ENCODE assay signal across 8 mouse cellular contexts in the genomic region with DNA sequence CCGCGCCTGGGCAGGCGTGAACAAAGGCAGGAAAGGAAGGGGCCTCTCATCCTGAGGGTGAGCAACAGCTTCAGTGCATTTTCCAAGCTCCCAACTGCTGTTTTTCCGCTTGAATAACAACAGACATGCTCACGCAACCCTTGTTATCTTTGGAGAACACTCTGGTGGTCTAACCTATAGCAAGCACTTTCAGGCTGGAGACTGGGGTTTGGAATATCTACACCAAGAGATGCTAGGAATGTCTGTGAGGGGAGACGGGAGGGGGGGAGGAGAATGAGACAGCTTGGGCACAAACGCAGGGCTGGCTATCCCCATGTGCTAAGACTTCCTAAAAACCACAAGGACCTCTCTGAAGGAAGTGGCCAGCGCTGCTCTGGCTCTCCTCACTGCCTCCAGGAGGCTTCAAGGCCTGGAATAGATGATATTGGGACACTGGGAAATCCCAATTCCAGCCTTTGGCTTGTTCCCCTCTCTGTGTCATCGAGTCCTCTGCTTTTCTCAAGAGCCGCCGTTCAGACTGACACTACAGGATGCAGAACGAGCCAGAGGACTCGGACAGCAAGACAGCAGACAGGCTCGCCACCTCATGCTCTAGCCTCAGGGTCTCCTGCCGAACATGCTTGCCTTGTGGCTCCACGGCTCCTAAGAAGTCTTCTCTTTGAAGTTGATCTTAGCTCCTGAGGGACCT. TPM values are rescaled to one million over a fixed set of nuclear protein-coding genes. Genes with fewer than 3 reads are reported as not detected.
A peak's percentile ranks its signal among the peaks of the same experiment; 100 is the strongest.
DNase-seq lines count a peak whose midpoint lies in the region; ATAC-seq and TF ChIP-seq lines count a peak whose summit lies in the region.

No protein-coding gene starts in this region.

- 0 out of 2 replicates have a peak, but pooled peaks have one; percentile 61 for TF ChIP-seq EP300 in heart, postnatal 0 days (IDR thresholded peaks at IDR 0.05; ENCODE audit: low read depth)
- no peak for TF ChIP-seq EP300 in stomach, postnatal 0 days (optimal IDR thresholded peaks at IDR 0.05)

- WGBS in heart, postnatal 0 days: 35% methylated on average over 16 of the region's 16 CpGs
- 38% methylated on average over 16 of the region's 16 CpGs for WGBS in limb, embryonic 15.5 days
- 49% methylated on average over 16 of the region's 16 CpGs for WGBS in stomach, postnatal 0 days

- peaks cover 23% of the 10 kb centered on the region for H3K4me1 ChIP-seq in megakaryocyte, embryonic 14.5 days
- H3K4me1 ChIP-seq in heart, postnatal 0 days (ENCODE audit: control insufficient read depth, insufficient read depth): peaks cover 19% of the 10 kb centered on the region
- H3K4me1 ChIP-seq in limb, embryonic 15.5 days: peaks cover 12% of the 10 kb centered on the region
- no peaks in the 10 kb centered on the region for H3K4me1 ChIP-seq in stomach, postnatal 0 days (replicated peaks; ENCODE audit: control insufficient read depth, insufficient read depth)

- TF ChIP-seq CTCF in heart, postnatal 0 days (IDR thresholded peaks at IDR 0.05; ENCODE audit: low read depth): no peak
- no peak for TF ChIP-seq CTCF in stomach, postnatal 0 days (IDR thresholded peaks at IDR 0.05; ENCODE audit: low read depth)

- peaks cover 56% of the 10 kb centered on the region for H3K27me3 ChIP-seq in megakaryocyte, embryonic 14.5 days (replicated peaks)
- H3K27me3 ChIP-seq in heart, postnatal 0 days (ENCODE audit: control insufficient read depth, insufficient read depth, low read length): no peaks in the 10 kb centered on the region
- H3K27me3 ChIP-seq in limb, embryonic 15.5 days: no peaks in the 10 kb centered on the region
- no peaks in the 10 kb centered on the region for H3K27me3 ChIP-seq in stomach, postnatal 0 days (ENCODE audit: control insufficient read depth, insufficient read depth, low read length)

- peaks cover 9% of the 10 kb centered on the region for H3K9me3 ChIP-seq in megakaryocyte, embryonic 14.5 days
- H3K9me3 ChIP-seq in heart, postnatal 0 days (replicated peaks; ENCODE audit: control insufficient read depth, low read length): no peaks in the 10 kb centered on the region
- H3K9me3 ChIP-seq in limb, embryonic 15.5 days: no peaks in the 10 kb centered on the region
- no peaks in the 10 kb centered on the region for H3K9me3 ChIP-seq in stomach, postnatal 0 days (ENCODE audit: control insufficient read depth, low read length)

- H3K27ac ChIP-seq in heart, postnatal 0 days (ENCODE audit: low read depth): peak overlapping the region; percentile 82
- H3K27ac ChIP-seq in limb, embryonic 15.5 days: peak overlapping the region; percentile 57
- H3K27ac ChIP-seq in stomach, postnatal 0 days (replicated peaks): peak overlapping the region; percentile 65

- no peak overlapping the region for H3K4me2 ChIP-seq in heart, postnatal 0 days (ENCODE audit: low read depth, low read length)
- no peak overlapping the region for H3K4me2 ChIP-seq in limb, embryonic 15.5 days
- H3K4me2 ChIP-seq in stomach, postnatal 0 days (replicated peaks; ENCODE audit: low read depth): no peak overlapping the region

- H3K36me3 ChIP-seq in megakaryocyte, embryonic 14.5 days (replicated peaks; ENCODE audit: low read length): peaks cover 7% of the 10 kb centered on the region
- H3K36me3 ChIP-seq in heart, postnatal 0 days (replicated peaks; ENCODE audit: control insufficient read depth, insufficient read depth, low read length): peaks cover 7% of the 10 kb centered on the region; the same call in 1 of the 2 replicates
- H3K36me3 ChIP-seq in limb, embryonic 15.5 days: no peaks in the 10 kb centered on the region
- H3K36me3 ChIP-seq in stomach, postnatal 0 days (ENCODE audit: control insufficient read depth, insufficient read depth, low read length): no peaks in the 10 kb centered on the region

- no peak overlapping the region for H3K9ac ChIP-seq in heart, postnatal 0 days (replicated peaks; ENCODE audit: low read depth, low read length)
- no peak overlapping the region for H3K9ac ChIP-seq in limb, embryonic 15.5 days
- no peak overlapping the region for H3K9ac ChIP-seq in stomach, postnatal 0 days (ENCODE audit: low read length)

- ATAC-seq in megakaryocyte, adult 5-6 weeks (ENCODE audit: poor library complexity, severe bottlenecking): no peak
- peak; percentile 75 for ATAC-seq in heart, postnatal 0 days (ENCODE audit: insufficient read depth, low read depth)
- ATAC-seq in limb, embryonic 15.5 days (ENCODE audit: insufficient number of reproducible peaks, low FRiP score, low TSS enrichment, low read depth): 0 out of 2 replicates have a peak, but pooled peaks have one; percentile 58
- no peak for ATAC-seq in stomach, postnatal 0 days (ENCODE audit: low FRiP score, low TSS enrichment)
- ATAC-seq in erythroblast, adult 5-6 weeks (replicated peaks; ENCODE audit: low FRiP score, poor library complexity, severe bottlenecking): no peak

- peak overlapping the region; percentile 72 for H3K4me3 ChIP-seq in megakaryocyte, embryonic 14.5 days (replicated peaks)
- H3K4me3 ChIP-seq in heart, postnatal 0 days (ENCODE audit: low read depth, low read length): no peak overlapping the region
- H3K4me3 ChIP-seq in limb, embryonic 15.5 days: no peak overlapping the region
- H3K4me3 ChIP-seq in stomach, postnatal 0 days (ENCODE audit: low read depth, low read length): no peak overlapping the region

- peak; percentile 82 for DNase-seq in heart, postnatal 0 days (ENCODE audit: low spot score)
- DNase-seq in stomach, postnatal 0 days (ENCODE audit: low spot score): no peak
- DNase-seq in frontal cortex, postnatal 14 days (ENCODE audit: low spot score in 2 of 2): no peak
- DNase-seq in layer of hippocampus, adult 11-12 months (ENCODE audit: low spot score): no peak

RNA-seq across cellular contexts. Expression of gene Tspan18, which starts 30.6 kb away (rescaled TPM):
- polyA plus RNA-seq in megakaryocyte, embryonic 14.5 days (2012; ENCODE audit: insufficient read depth, low replicate concordance): 8.8 and 11.6 TPM in 2 replicates
- 0.20 TPM in 1 of 2 replicates, not detected in the other for total RNA-seq in megakaryocyte, adult 5-6 weeks (2015)
- total RNA-seq in megakaryocyte, adult 5-6 weeks (2017): 0.12 TPM in 1 of 2 replicates, not detected in the other
- 64.4 and 66.2 TPM in 2 replicates for total RNA-seq in heart, postnatal 0 days (2014; rRNA removed; ENCODE audit: low replicate concordance)
- polyA plus RNA-seq in heart, postnatal 0 days (2015; fragmentation: Nextera tagmentation; extraction: Ambion mirVana): 37.6 and 39.8 TPM in 2 replicates
- polyA plus RNA-seq in limb, embryonic 15.5 days (2015; fragmentation: Nextera tagmentation; extraction: Ambion mirVana): 18.8 and 24.0 TPM in 2 replicates
- polyA plus RNA-seq in stomach, postnatal 0 days (2015; fragmentation: Nextera tagmentation; extraction: Ambion mirVana): 8.2 and 8.7 TPM in 2 replicates
- total RNA-seq in erythroblast, adult 5-6 weeks (2015; ENCODE audit: low replicate concordance): not detected in 2 replicates
- total RNA-seq in erythroblast, adult 5-6 weeks (2017; ENCODE audit: low replicate concordance): not detected in 2 replicates

Comparison
In these comparisons a context has a peak if more than half of its experiments do, and no peak if none do; other contexts are left out.
1. ATAC-seq: peak in heart, postnatal 0 days (single experiment) and limb, embryonic 15.5 days (single experiment); none in megakaryocyte, adult 5-6 weeks (single experiment), stomach, postnatal 0 days (single experiment) and erythroblast, adult 5-6 weeks (single experiment).
2. Peak in every context shown above with its lines, with median percentiles within 50 percentile points of each other: H3K27ac ChIP-seq.